ENCODE assay signal across 6 mouse cellular contexts in the genomic region with DNA sequence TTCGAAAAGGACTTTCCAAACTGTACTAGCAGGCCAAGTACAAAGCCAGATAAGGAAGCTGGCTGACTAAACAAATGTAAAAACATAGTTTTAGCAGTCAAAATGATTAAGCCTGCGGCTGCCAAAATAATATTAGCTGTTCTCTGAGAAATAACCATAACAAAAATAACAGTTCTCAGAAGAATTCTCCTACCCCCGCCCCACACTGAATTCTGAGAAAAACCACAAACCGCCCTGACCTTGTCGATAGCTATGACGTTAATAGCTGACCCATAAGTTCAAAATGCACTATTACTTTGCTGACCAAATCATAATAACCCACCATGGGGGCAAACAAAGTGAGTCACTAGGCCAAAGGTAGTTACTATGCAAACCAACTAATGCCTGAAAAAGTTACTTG. TPM values are rescaled to one million over a fixed set of nuclear protein-coding genes. Genes with fewer than 3 reads are reported as not detected.
DNase-seq lines count a peak whose midpoint lies in the region; ATAC-seq lines count a peak whose summit lies in the region.
"Not testable (repeated sequence)": the region's sequence is repeated elsewhere in the genome, so short reads cannot be mapped to it uniquely, and the experiment has no call there.

No protein-coding gene starts in this region.

- H3K9me3 ChIP-seq in midbrain, embryonic 11.5 days (ENCODE audit: control insufficient read depth, low read length): not testable (repeated sequence)

- ATAC-seq in midbrain, embryonic 11.5 days (ENCODE audit: low FRiP score): not testable (repeated sequence)

- not testable (repeated sequence) for H3K4me1 ChIP-seq in midbrain, embryonic 11.5 days (ENCODE audit: control insufficient read depth, insufficient read depth, low read length)

- not testable (repeated sequence) for H3K4me3 ChIP-seq in midbrain, embryonic 11.5 days (ENCODE audit: low read depth, low read length)

- 88% methylated on average over 6 of the region's 6 CpGs for whole genome bisulfite sequencing in midbrain, embryonic 11.5 days

- not testable (repeated sequence) for H3K9ac ChIP-seq in midbrain, embryonic 11.5 days (ENCODE audit: low read length)

- not testable (repeated sequence) for H3K27ac ChIP-seq in midbrain, embryonic 11.5 days (ENCODE audit: low read depth, low read length)

- H3K27me3 ChIP-seq in midbrain, embryonic 11.5 days (ENCODE audit: control insufficient read depth, insufficient read depth, low read length): not testable (repeated sequence)

- peak; percentile 51 for DNase-seq in NIH3T3 (ENCODE audit: low read depth)
- peak; percentile 46 for DNase-seq in fibroblast of lung, adult 2 months (ENCODE audit: low read depth)
- peak; percentile 22 for DNase-seq in liver
- peak; percentile 19 for DNase-seq in midbrain, embryonic 11.5 days (ENCODE audit: low spot score, missing footprints)
- peak; percentile 43 for DNase-seq in ovary, adult 18-20 months (ENCODE audit: low spot score)
- peak; percentile 42 for DNase-seq in yolk sac, embryonic 10.5 days (ENCODE audit: low spot score)

- not testable (repeated sequence) for H3K4me2 ChIP-seq in midbrain, embryonic 11.5 days

- H3K36me3 ChIP-seq in midbrain, embryonic 11.5 days (ENCODE audit: control insufficient read depth, insufficient read depth, low read length): not testable (repeated sequence)

RNA-seq across cellular contexts. Expression of a gene that starts 4.0 kb away (rescaled TPM):
- 12.7 and 14.6 TPM in 2 replicates for polyA plus RNA-seq in midbrain, embryonic 11.5 days (2014; fragmentation: Nextera tagmentation; extraction: Ambion mirVana)

RNA-seq across cellular contexts. Expression of a gene that starts 55.9 kb away (rescaled TPM):
- 17.2 and 22.4 TPM in 2 replicates for polyA plus RNA-seq in midbrain, embryonic 11.5 days (2014; fragmentation: Nextera tagmentation; extraction: Ambion mirVana)
